Mouse (Mus musculus) frontal cortex, adult 2 months (tissue): Measurements from ENCODE around the gene Galk1. TPM values are rescaled to one million over a fixed set of nuclear protein-coding genes. Genes with fewer than 3 reads are reported as not detected.

Source experiments
- DNase-seq, 2 experiments: peaks; one replicate each; pipeline ENCODE4 v3.0.0; 2022; ENCODE audit warnings: low spot score in 1 of 2; ENCODE audit errors: extremely low spot score in 1 of 2
- polyA plus RNA-seq: library from polyadenylated mRNA; depleted of rRNA; stranded (reverse); fragments of >200 nt; gene quantifications from 2 replicates; pipeline ENCODE4 v1.2.3, GENCODE M21; 2012; rRNA removed

Galk1 gene
- polyA plus RNA-seq, 1 experiment = 19.3 TPM

DNA sequence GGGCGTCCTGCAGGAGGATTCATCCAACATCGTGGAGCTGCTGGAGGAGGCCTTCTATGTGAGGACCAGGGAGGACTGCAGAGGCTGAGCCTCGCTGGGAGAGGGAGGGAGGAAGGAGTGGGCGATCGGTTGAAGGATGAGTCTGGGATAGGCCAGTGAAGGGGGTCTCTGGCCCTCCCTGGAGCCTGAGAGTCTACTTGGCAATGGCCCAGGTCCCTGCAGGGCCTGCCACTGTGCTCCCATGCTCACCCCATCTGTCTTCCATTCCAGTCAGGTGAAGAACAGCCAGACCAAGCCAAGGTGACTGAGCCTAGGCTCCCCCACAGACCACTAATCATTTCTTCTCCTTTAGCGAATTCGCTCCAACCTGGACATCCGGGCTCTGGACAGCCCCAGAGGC, 29.2 kb downstream of the Galk1 start:
- no peak for DNase-seq

DNA sequence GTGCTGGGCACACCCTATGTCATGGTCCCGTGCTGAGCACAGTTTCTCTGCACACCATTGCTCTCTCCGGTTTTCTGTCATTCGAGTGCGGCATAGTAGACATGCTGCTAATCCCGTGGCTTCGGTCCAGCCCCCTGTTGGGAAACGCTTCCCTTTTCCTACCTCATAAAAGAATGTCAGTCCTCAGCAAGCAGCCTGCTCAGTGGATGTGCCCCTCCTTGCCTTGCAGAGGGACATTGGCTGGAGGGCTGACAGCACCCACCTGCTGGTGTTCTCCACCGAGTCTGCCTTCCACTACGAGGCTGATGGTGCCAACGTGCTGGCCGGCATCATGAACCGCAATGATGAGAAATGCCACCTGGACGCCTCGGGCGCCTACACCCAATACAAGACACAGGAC, 30.0 kb downstream of the Galk1 start:
- DNase-seq = no peak

DNA sequence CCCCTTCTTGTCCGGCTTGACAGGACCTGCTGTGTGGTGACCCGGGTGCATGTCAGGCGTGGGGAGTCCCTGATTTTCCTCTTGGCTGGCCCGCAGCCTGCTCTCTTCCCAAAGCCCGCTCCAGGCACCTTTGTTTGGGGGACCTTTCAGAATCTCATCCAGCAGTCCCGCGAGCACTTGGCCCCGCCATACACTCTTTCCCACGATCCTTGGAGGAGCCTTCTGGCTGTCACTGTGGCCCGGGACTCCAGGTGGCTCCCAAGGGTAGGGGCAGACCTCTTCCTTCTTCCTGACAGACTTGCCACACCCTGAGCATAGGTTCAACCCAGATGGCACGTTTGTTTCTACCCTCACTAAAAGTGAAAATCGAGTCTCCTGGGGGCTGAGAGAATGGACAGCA, 37.0 kb downstream of the Galk1 start:
- DNase-seq = no peak

DNA sequence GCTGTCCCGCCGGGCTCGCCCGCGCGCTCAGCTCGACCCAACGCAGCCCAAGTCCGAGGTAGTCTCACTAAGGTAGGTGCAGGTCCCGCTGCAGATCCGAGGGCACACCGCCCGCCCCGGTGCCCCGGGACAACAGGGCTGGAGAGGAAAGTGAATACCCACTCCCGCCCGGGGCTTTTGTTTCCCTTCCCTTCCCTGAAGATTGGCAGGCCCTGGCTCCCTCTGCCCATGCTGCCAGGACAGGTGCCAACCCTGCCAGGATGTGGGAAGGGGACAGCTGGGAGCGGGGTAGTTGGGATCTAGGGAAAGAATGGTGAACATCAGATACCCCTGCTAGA, 37.5 kb downstream of the Galk1 start:
- DNase-seq = no peak

DNA sequence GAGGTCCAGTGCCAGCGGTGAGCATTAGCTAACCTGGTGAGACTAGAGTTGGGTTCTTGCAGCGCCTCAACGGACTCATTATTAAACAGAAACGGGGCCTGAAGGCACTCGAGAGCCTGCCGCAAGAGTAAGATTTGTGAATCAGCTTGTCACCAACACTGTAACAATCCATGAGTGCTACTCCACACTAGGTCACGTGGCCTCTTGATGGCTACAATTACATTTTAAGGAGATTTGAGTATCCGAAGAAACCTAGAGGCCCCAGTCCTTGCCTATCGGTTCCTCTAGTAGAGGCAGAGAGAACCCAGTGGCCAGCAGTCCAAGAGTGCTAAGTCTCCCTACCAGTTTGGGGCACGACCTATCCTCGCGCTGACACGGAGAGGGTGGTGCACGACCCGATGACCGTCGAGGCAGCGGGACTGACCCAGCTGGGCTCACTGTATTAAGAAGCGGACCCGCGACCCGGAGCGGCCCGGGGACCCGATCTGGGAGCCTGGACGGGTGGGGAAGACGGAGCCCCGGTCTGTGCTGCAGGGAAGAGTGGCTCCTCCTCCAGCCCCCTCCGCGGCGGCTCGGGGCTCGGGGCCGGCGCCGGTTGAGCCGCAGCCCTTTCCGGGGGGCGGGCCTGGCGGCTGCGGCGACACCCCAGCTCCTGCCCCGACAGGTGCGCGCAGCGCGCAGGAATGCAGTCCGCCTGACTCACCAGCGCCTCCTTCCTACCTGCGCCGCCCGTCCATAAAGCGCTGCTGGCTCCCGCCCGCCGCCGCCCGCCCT, 38.0 kb downstream of the Galk1 start, which contains the start of gene Itgb4:
Gene Itgb4 (plus strand): TSS at position 401 of the 774 bp plus-strand sequence.
- DNase-seq = no peak

DNA sequence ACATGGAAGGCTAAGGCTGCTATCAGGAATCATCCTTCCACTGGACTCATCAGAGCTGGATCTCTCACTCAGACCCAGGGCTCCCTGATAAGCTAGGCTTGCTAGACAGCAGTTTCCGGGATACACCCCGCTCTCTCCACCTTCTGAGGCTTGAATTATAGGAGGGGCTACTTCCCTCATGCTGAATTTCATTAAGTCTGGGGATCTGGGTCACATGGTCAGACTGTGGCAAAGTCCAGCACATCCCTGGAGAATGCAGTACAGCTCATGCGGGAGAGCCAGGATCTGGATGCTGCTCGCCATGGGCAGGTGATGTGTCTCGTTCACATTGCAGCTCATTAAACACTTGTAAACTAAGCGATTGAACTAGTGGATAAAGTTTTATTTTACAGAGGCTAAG, 41.5 kb downstream of the Galk1 start:
- no peak for DNase-seq

DNA sequence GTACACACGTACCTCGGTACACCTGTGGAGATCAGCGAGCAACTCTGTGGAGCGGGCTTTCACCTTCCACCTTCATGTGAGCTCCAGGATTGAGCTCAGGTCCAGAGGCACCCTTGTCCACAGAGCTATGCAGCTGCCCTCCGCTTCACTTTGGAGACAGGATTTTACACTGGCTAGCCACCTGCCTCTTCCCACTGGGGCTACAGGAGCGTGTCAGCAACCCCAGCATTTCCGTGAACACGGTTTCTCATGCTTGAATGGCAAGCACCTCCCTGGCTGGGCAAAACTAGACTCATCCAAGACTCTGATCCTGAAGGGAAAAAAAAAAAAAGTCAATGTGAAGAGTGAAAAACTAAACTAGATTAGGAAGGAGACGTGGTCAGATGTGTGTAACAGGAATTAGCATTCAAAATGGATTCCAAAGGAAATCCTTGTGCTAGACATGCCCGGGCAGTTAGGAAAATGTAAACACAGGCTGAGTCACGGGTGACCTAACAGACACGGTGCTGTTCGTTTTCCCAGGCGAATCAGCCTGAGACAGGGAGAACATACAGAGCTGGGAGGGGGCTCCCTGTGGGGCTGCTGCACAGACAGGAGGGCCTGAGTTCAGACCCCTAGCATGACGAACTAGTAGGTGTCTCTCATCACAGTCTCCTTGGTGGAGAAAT, 42.4 kb downstream of the Galk1 start:
- no peak for DNase-seq

DNA sequence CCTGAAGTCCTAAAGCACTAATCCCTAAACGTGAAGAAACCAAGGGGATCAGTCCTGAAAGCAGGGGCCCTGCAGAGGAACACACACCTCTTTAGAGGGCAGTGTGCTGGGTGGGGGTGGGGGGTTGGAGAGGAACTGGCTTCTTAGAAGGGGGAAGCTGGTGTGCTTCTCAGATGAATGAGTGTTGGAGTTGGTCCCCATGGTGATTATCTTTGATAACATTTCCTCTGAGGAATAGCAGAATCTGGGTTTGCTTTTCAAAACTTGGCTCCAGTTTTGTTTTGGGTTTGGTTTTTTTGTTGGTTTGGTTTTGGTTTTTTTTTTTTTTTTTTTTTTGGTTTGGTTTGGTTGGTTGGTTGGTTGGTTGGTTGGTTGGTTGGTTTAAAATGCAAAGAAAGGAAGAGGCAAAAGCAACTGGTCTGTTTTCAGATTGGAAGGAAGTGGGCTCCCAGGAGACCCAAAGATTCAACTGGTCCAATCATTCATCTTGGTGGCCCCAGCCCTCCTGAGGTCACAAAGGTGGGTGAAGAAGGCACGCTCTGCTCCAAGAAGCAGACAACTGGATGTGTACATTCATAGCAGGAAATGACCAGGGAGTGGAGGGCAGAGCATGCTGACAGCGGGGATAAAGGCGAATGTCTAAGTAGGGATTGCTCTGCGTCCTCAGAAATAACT, 43.7 kb downstream of the Galk1 start:
- DNase-seq = no peak

DNA sequence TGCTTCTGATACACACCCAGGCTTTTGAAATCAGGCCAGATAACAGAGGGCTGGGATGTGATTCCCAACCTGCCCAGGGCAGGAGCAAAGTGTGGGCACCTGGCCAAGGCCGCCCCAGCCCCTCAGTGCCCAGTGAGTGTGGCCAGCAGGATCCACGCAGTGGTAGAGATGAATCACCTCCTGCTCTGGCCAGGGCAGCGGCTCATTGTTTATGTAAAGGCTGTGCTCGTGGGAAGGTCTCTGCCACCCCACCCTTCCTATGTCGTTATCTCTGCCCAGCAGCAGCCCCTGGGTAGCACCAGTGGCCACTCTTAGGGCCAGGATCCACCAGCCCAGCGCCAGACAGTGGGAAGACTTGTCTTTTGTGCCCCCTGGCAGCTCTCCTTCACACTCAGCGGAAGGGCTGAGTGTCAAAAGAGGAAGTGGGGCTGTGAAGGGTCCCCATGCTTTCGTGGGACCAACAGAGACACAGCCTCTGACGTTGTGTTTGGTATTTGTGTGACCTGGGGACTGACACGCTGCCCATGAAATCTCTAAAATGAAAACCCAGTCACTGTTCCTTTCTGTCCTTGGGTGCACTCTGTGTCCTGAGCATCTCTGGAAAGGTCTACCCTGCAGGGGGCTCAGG, 47.4 kb downstream of the Galk1 start:
- no peak for DNase-seq

DNA sequence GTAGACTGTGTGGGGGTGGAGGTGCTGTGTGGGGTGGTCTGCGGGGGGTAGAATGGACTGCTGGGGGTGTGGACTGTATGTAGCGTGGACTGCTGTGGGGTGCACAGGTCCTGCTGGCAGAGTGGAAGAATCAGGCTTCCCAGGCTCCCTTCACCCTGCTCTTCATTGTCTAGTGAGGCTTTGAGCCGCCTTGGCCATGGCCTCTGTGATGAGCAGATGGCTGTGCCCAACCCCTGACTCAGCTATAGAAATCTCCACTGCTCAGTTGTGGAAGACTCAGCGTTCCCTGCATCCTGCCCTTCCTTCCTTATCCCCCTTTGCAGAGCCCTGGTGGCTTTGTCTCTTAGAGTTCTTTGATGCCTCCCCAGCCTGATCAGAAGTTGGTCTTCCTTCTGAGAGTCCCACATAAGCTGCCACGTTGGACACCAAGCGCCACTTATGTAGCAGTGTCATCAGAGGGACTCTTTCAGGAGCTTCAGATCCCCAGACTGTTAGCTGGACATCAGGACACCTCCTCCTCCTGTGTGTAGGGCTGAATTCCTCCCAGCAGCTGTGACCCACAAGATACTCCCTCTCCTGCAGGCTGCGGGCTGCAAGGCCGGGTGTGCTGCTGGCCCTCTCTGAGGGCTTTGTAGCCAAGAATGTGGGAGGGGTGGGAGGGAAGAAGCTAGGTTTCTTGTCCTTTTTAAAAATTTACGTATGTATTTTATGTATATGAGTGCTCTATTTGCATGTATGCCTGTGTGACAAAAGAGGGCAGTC, 49.7 kb downstream of the Galk1 start:
- DNase-seq = no peak

DNA sequence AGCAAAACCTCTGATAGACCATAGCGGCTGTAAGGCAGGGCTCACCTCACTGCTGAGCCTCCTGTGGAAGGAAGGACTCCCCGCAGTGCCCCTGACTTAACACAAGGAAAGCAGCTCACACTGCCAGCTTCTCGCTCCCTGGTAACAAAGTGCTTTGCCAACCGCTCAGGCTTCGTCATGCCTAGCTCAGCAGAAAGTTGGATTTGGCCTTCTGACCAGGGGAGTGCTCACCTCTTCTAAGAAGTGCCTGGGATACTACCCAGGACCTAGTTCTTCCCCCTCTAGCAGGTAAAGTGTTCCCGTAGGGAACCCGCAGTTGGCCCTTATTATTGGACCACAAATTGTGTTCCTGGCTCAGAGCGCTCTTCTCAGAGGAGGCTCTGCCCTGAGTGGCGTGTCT, 53.5 kb downstream of the Galk1 start:
- DNase-seq = no peak

Other genes with a start within 250 kb of the Galk1 start
- gene Tmem94, start 247.3 kb downstream of the Galk1 start, polyA plus RNA-seq = 49.7 and 57.3 TPM in 2 replicates
- 25.8 and 29.3 TPM in 2 replicates for gene Caskin2, start 199.1 kb downstream of the Galk1 start, polyA plus RNA-seq
- gene Tsen54, start 198.0 kb downstream of the Galk1 start, polyA plus RNA-seq = 15.6 and 16.8 TPM in 2 replicates
- 2.8 and 3.2 TPM in 2 replicates for gene Llgl2, start 188.7 kb downstream of the Galk1 start, polyA plus RNA-seq
- gene Myo15b, start 154.3 kb downstream of the Galk1 start, polyA plus RNA-seq = 0.55 and 1.1 TPM in 2 replicates
- gene Smim5, start 112.8 kb downstream of the Galk1 start, polyA plus RNA-seq = 0.64 TPM in 1 of 2 replicates, not detected in the other
- gene Smim6, start 100.7 kb downstream of the Galk1 start, polyA plus RNA-seq = not detected in 2 replicates
- 71.9 and 89.0 TPM in 2 replicates for gene Sap30bp, start 79.4 kb downstream of the Galk1 start, polyA plus RNA-seq
- 28.4 and 31.7 TPM in 2 replicates for gene Recql5, start 79.2 kb downstream of the Galk1 start, polyA plus RNA-seq
- 5.7 and 7.2 TPM in 2 replicates for gene Itgb4, start 38.0 kb downstream of the Galk1 start, polyA plus RNA-seq
- gene H3f3b, start 15.2 kb upstream of the Galk1 start, polyA plus RNA-seq = 347 and 369 TPM in 2 replicates
- 35.4 and 38.1 TPM in 2 replicates for gene Unk, start 17.6 kb upstream of the Galk1 start, polyA plus RNA-seq
- 0.84 and 0.90 TPM in 2 replicates for gene Unc13d, start 65.2 kb upstream of the Galk1 start, polyA plus RNA-seq
- 391 and 407 TPM in 2 replicates for gene Wbp2, start 74.3 kb upstream of the Galk1 start, polyA plus RNA-seq
- 6.2 and 7.4 TPM in 2 replicates for gene Trim47, start 114.5 kb upstream of the Galk1 start, polyA plus RNA-seq
- 6.2 and 6.3 TPM in 2 replicates for gene Trim65, start 118.4 kb upstream of the Galk1 start, polyA plus RNA-seq
- 36.1 and 44.3 TPM in 2 replicates for gene Mrpl38, start 126.1 kb upstream of the Galk1 start, polyA plus RNA-seq
- gene Fbf1, start 155.4 kb upstream of the Galk1 start, polyA plus RNA-seq = 105 and 124 TPM in 2 replicates
- gene Ten1, start 186.1 kb upstream of the Galk1 start, polyA plus RNA-seq = 50.9 and 51.0 TPM in 2 replicates
- 119 and 129 TPM in 2 replicates for gene Acox1, start 186.3 kb upstream of the Galk1 start, polyA plus RNA-seq
- 1.0 and 1.1 TPM in 2 replicates for gene Evpl, start 225.4 kb upstream of the Galk1 start, polyA plus RNA-seq